Mouse (Mus musculus) spleen, adult 12 weeks (tissue): ENCODE results near the gene 4932438H23Rik.

Source experiments
- DNase-seq: peaks from one replicate; pipeline ENCODE4 v3.0.0; 2022; ENCODE audit warnings: low spot score

The 4932438H23Rik gene

DNA sequence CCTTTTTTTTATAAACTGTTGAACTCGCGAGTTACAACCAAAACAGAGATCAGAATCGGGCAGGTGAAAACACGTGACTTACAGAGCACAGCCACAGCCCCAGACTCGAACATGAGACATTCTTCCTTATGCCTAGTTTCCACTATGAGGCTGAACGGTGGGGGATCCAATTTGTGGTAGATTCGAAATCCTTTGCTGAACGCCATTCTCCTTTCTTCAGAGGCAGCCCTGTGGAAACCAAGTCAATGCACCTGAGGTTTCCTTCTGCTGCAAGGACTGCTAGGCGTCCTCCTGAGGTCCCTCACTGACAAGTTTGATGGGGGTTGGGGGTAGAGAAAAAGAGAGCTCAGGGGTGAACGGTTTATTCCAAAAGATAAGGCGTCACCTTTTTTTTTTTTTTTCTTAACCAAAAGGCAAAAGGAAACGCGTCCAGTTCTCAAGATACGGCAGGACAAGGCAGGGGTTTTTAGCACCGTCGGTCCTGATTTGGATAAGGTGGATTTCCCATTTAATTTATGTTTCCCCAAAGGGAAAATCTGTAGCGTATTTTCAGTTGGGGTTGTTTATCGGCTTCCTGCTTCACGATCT, 84.9 kb downstream of the 4932438H23Rik start:
- DNase-seq: peak; percentile 29

DNA sequence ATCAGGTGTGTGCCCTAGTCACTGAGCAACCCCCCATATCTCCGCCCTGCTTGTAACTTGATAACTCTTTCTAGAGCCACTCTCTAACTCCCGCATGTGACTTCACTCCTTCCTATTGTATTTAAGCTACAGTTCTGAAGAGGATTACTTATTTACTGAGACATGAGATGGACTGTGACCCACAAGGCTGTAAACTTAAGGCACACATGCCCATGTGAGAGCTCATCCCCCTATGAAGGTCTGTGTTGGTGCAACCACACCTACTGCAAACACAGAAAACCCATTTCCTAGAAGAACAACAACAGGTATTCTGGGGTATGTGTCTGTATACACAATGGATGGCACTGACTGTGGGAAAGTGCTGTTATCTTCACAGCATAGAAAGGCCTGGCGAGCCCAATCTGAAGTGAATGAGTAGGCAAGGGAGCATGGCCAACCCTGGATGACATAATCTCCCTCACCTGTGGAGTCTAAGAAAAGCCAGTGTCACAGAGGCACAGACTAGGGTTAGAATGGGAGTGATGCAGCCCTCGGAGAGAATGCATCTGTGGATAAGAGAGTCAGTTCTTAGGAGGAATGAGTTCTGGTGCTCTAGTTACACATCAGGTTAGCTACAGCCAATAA, 89.9 kb downstream of the 4932438H23Rik start:
- no peak for DNase-seq
